Mouse (Mus musculus) E14TG2a.4 (cell line): ENCODE results near the gene Hdlbp.
"Not testable (repeated sequence)": the region's sequence is repeated elsewhere in the genome, so short reads cannot be mapped to it uniquely, and the experiment has no call there.

Experiments used
- H3K27me3 ChIP-seq: 2 replicates; pipeline ENCODE4 v1.6.1; 2014; ENCODE audit warnings: low read length, control low read depth; ENCODE audit not compliant: insufficient read depth
- H3K36me3 ChIP-seq: 2 replicates; pipeline ENCODE4 v1.6.1; 2014; ENCODE audit warnings: low read length, control low read depth; ENCODE audit not compliant: insufficient read depth
- H3K4me1 ChIP-seq: replicated peaks from 2 replicates; pipeline ENCODE4 v1.6.1; 2014; ENCODE audit warnings: low read depth, low read length, control low read depth
- H3K4me3 ChIP-seq: replicated peaks from 2 replicates; pipeline ENCODE4 v1.5.1; 2014; ENCODE audit warnings: mild to moderate bottlenecking, low read length
- H3K9me3 ChIP-seq: 2 replicates; pipeline ENCODE4 v1.6.1; 2014; ENCODE audit warnings: low read length, control low read depth
- CTCF ChIP-seq: conservative IDR thresholded peaks from 2 replicates; pipeline ENCODE4 v1.5.1; 2014; ENCODE audit warnings: low read length
- NANOG ChIP-seq: IDR thresholded peaks from 2 replicates; pipeline ENCODE4 v1.6.1; 2014; ENCODE audit warnings: borderline replicate concordance, low read length, mixed read lengths
- POU5F1 ChIP-seq: IDR thresholded peaks from 2 replicates; pipeline ENCODE4 v1.6.1; 2014; ENCODE audit warnings: low read length, borderline replicate concordance

Gene Hdlbp

GRCm38 (mm10) chr1:93495312-93495711 lies 16.7 kb upstream of the Hdlbp start:
- Histone ChIP-seq H3K36me3 (peaks cover 90% of the 10 kb centered on the region), H3K9me3 (no peaks in the 10 kb centered on the region), H3K4me3 (no peak overlapping the region), H3K4me1 (no peaks in the 10 kb centered on the region), H3K27me3 (no peaks in the 10 kb centered on the region)
- TF ChIP-seq CTCF (no peak), POU5F1 (no peak), NANOG (no peak)

GRCm38 (mm10) chr1:93486302-93486701 lies 7.7 kb upstream of the Hdlbp start:
- not testable (repeated sequence) for H3K9me3 ChIP-seq, H3K4me3 ChIP-seq, H3K27me3 ChIP-seq
- Histone ChIP-seq H3K36me3 (peaks cover 28% of the 10 kb centered on the region), H3K4me1 (peaks cover 54% of the 10 kb centered on the region)

- TF ChIP-seq NANOG (no peak), CTCF (no peak), POU5F1 (no peak)
- H3K4me1 ChIP-seq: peaks cover 47% of the 10 kb centered on the region
- H3K36me3 ChIP-seq: peaks cover 7% of the 10 kb centered on the region; the same call in 1 of the 2 replicates
- no peaks in the 10 kb centered on the region for H3K9me3 ChIP-seq
- H3K4me3 ChIP-seq: peak overlapping the region; percentile 96
- no peaks in the 10 kb centered on the region for H3K27me3 ChIP-seq
These were observed 965 bp upstream of the Hdlbp start for GRCm38 (mm10) chr1:93479476-93480083.

GRCm38 (mm10) chr1:93477758-93478585 lies 643 bp downstream of the Hdlbp start:
- peaks cover 11% of the 10 kb centered on the region; the same call in 1 of the 2 replicates for H3K36me3 ChIP-seq
- H3K9me3 ChIP-seq: no peaks in the 10 kb centered on the region
- H3K4me3 ChIP-seq: peak overlapping the region; percentile 96
- peaks cover 40% of the 10 kb centered on the region for H3K4me1 ChIP-seq
- TF ChIP-seq NANOG (no peak), CTCF (no peak; the same call in 1 of the 2 replicates)
- H3K27me3 ChIP-seq: no peaks in the 10 kb centered on the region

GRCm38 (mm10) chr1:93475694-93476093 lies 2.9 kb downstream of the Hdlbp start:
- Histone ChIP-seq H3K4me1 (peaks cover 28% of the 10 kb centered on the region), H3K27me3 (no peaks in the 10 kb centered on the region), H3K4me3 (no peak overlapping the region), H3K9me3 (no peaks in the 10 kb centered on the region), H3K36me3 (peaks cover 12% of the 10 kb centered on the region; the same call in 1 of the 2 replicates)
- TF ChIP-seq CTCF (no peak), NANOG (no peak), POU5F1 (no peak)

GRCm38 (mm10) chr1:93468626-93469025 lies 10.0 kb downstream of the Hdlbp start:
- H3K9me3 ChIP-seq: no peaks in the 10 kb centered on the region
- no peaks in the 10 kb centered on the region for H3K27me3 ChIP-seq
- H3K4me3 ChIP-seq: no peak overlapping the region
- peaks cover 67% of the 10 kb centered on the region for H3K36me3 ChIP-seq
- peaks cover 18% of the 10 kb centered on the region for H3K4me1 ChIP-seq
- no peak for TF ChIP-seq NANOG
- no peak for TF ChIP-seq POU5F1
- no peak for TF ChIP-seq CTCF

- Histone ChIP-seq H3K9me3 (no peaks in the 10 kb centered on the region), H3K36me3 (peaks cover 79% of the 10 kb centered on the region), H3K4me1 (peaks cover 23% of the 10 kb centered on the region), H3K27me3 (no peaks in the 10 kb centered on the region), H3K4me3 (no peak overlapping the region)
- TF ChIP-seq POU5F1 (no peak), CTCF (no peak), NANOG (no peak)
These were observed 12.9 kb downstream of the Hdlbp start for GRCm38 (mm10) chr1:93465746-93466145.

- H3K9me3 ChIP-seq: no peaks in the 10 kb centered on the region
- TF ChIP-seq POU5F1: no peak
- no peaks in the 10 kb centered on the region for H3K27me3 ChIP-seq
These were observed 13.5 kb downstream of the Hdlbp start for GRCm38 (mm10) chr1:93465066-93465465.

GRCm38 (mm10) chr1:93459101-93459500 lies 19.5 kb downstream of the Hdlbp start:
- H3K4me3 ChIP-seq: no peak overlapping the region
- peaks cover 44% of the 10 kb centered on the region for H3K4me1 ChIP-seq
- H3K27me3 ChIP-seq: no peaks in the 10 kb centered on the region
- no peak for TF ChIP-seq POU5F1
- TF ChIP-seq CTCF: no peak
- no peak for TF ChIP-seq NANOG
- H3K9me3 ChIP-seq: no peaks in the 10 kb centered on the region
- peaks cover 25% of the 10 kb centered on the region for H3K36me3 ChIP-seq

More at GRCm38 (mm10) chr1:93465066-93465465, 13.5 kb downstream of the Hdlbp start:
- Histone ChIP-seq H3K4me3 (no peak overlapping the region), H3K36me3 (peaks cover 73% of the 10 kb centered on the region), H3K4me1 (peaks cover 23% of the 10 kb centered on the region)
